Mouse (Mus musculus): ENCODE results near the gene Olfr829. TPM values are rescaled to one million over a fixed set of nuclear protein-coding genes. Genes with fewer than 3 reads are reported as not detected.
"Not testable (repeated sequence)": the region's sequence is repeated elsewhere in the genome, so short reads cannot be mapped to it uniquely, and the experiment has no call there.

Olfr829 gene
- total RNA-seq (2021): not detected
- long read RNA-seq, experiment 1: 0 reads
- long read RNA-seq, experiment 2: 0 reads

GRCm38 (mm10) chr9:18854633-18855032 lies at the start of gene Olfr829:
Gene Olfr829 (plus strand): TSS chr9:18854933.
- DNase-seq (ENCODE audit: low spot score in 2 of 2): no peak

- DNase-seq (ENCODE audit: low spot score in 2 of 2): no peak
Measured at GRCm38 (mm10) chr9:18819426-18819825, 35.3 kb upstream of the Olfr829 start, which contains the start of gene Olfr828. Gene Olfr828 (minus strand): TSS chr9:18819526.

DNA sequence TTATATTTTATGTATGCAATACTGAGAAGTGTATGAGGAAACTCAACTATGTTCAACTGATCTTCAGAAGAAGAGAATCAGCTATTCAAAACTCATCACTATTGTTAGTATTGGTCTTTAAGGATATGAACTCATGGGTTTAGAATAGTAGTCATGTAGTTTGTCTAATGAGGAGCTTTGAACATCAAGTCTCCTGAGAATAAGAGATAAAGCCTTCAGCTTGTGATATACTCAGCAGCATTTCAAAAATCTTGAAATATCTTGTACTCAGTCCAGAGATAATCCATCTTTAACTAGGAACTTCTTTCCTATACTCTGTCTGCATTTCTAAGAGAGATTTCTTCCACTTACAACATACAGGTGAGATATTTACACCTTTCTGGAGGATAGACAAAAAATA lies 19.7 kb downstream of the Olfr829 start, which contains the start of gene Olfr830:
TSS of gene Olfr830 (plus strand) at position 301 of the 400 bp plus-strand sequence.
- DNase-seq (ENCODE audit: low spot score in 2 of 2): no peak

DNA sequence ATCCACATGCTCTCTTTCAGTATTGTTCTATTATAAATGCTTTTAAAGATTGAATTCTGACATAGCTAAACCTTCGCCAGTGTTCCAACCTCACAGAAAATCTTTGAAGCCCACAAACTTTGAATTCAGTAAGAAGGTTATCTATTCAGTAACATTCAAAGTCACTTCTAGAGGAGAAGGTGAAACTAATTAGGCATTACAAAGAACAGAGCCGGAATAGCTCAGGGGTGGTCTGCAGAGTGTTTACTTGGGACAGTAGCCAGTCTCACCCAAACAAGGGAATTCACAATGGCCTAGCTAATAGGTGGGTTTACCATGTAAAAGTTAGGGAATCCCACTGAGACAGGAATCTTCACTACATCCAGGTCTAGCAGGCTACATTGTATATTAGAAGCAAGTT lies 53.0 kb downstream of the Olfr829 start:
- not testable (repeated sequence) for DNase-seq (ENCODE audit: low spot score in 2 of 2)

Other genes starting within 250 kb of the Olfr829 start
- gene Muc16, start 180.4 kb upstream of the Olfr829 start, total RNA-seq (2021): under 1 TPM; 0.02 to 0.16 TPM
- gene Olfr24, start 90.9 kb upstream of the Olfr829 start, total RNA-seq (2021): not detected
- gene Olfr828, start 35.4 kb upstream of the Olfr829 start, total RNA-seq (2021): not detected
- gene Olfr830, start 19.8 kb downstream of the Olfr829 start, total RNA-seq (2021): not detected
- gene Olfr832, start 82.2 kb downstream of the Olfr829 start, total RNA-seq (2021): not detected
- gene Olfr834, start 133.1 kb downstream of the Olfr829 start, total RNA-seq (2021): not detected
- gene Olfr835, start 177.8 kb downstream of the Olfr829 start, total RNA-seq (2021): not detected

Data from gastrocnemius, postnatal 4 days (tissue).